Mouse (Mus musculus) spleen, postnatal 10 days (tissue): ENCODE measurements around the gene Spcs2.

Experiments used
- DNase-seq, 2 experiments: peaks; one replicate each; pipeline ENCODE4 v3.0.0; 2021 to 2022; ENCODE audit warnings: low spot score in 2 of 2

Gene Spcs2

GRCm38 (mm10) chr7:99863362-99863761, at the start of gene Spcs2:
Gene Spcs2 (minus strand): TSS chr7:99863462.
- no peak for DNase-seq

- DNase-seq, result no peak
Observed at GRCm38 (mm10) chr7:99911038-99911437, 47.8 kb upstream of the Spcs2 start.

GRCm38 (mm10) chr7:99907463-99907862, 44.2 kb upstream of the Spcs2 start:
- no peak for DNase-seq

GRCm38 (mm10) chr7:99906346-99906745, 43.1 kb upstream of the Spcs2 start:
- DNase-seq, result no peak

- DNase-seq, result no peak
Observed at GRCm38 (mm10) chr7:99904421-99905005, 41.3 kb upstream of the Spcs2 start.

- DNase-seq, result no peak
Observed at GRCm38 (mm10) chr7:99902918-99903665, 39.8 kb upstream of the Spcs2 start.

GRCm38 (mm10) chr7:99902208-99902607, 38.9 kb upstream of the Spcs2 start:
- no peak for DNase-seq

- DNase-seq, result no peak
Observed at GRCm38 (mm10) chr7:99896905-99897304, 33.6 kb upstream of the Spcs2 start.

- no peak for DNase-seq
Observed at GRCm38 (mm10) chr7:99894478-99894877, 31.2 kb upstream of the Spcs2 start.

- no peak for DNase-seq
Observed at GRCm38 (mm10) chr7:99893967-99894366, 30.7 kb upstream of the Spcs2 start.

- no peak for DNase-seq
Observed at GRCm38 (mm10) chr7:99892351-99892750, 29.1 kb upstream of the Spcs2 start.

GRCm38 (mm10) chr7:99891471-99891870, 28.2 kb upstream of the Spcs2 start:
- no peak for DNase-seq

- DNase-seq, result no peak
Observed at GRCm38 (mm10) chr7:99890168-99890755, 27.0 kb upstream of the Spcs2 start.

- DNase-seq, result peak; percentile 12 to 29
Observed at GRCm38 (mm10) chr7:99889175-99889880, 26.1 kb upstream of the Spcs2 start.

- DNase-seq, result no peak
Observed at GRCm38 (mm10) chr7:99887743-99888142, 24.5 kb upstream of the Spcs2 start.

GRCm38 (mm10) chr7:99887230-99887735, 24.0 kb upstream of the Spcs2 start:
- no peak for DNase-seq

GRCm38 (mm10) chr7:99878254-99878653, 15.0 kb upstream of the Spcs2 start:
- no peak for DNase-seq

GRCm38 (mm10) chr7:99876345-99876744, 13.1 kb upstream of the Spcs2 start:
- DNase-seq, result peak; percentile 70 to 88

GRCm38 (mm10) chr7:99875891-99876290, 12.6 kb upstream of the Spcs2 start:
- no peak for DNase-seq

- DNase-seq, result no peak
Observed at GRCm38 (mm10) chr7:99873965-99874364, 10.7 kb upstream of the Spcs2 start.

- no peak for DNase-seq
Observed at GRCm38 (mm10) chr7:99869296-99869695, 6.0 kb upstream of the Spcs2 start.

GRCm38 (mm10) chr7:99865219-99865618, 2.0 kb upstream of the Spcs2 start:
- DNase-seq, result no peak
